Mouse (Mus musculus) cerebellum, adult 11-12 months (tissue): ENCODE data around the gene Paqr4.

Experiments used
- DNase-seq: peaks from one replicate; pipeline ENCODE4 v3.0.0; 2022

Paqr4 gene

DNA sequence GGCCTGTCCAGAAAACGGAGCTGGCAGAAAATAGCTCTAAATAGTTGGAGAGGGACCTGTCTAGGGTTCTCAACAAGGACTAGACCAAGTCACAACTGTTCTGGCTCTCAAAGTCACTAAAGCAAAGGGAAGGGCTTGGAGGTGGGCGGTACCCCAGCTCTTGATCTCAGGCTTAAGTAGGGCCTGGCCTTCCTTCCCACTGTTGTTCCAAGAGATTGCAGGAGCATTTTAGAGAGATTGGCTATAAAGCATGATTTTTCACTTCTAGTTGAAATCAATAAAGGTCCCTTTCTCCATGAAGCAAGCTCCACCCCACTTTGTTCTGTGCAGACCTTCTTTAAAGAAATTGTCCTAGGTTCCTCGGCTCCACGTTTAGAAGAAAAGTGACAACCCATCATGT, 15.2 kb downstream of the Paqr4 start:
- DNase-seq = no peak

DNA sequence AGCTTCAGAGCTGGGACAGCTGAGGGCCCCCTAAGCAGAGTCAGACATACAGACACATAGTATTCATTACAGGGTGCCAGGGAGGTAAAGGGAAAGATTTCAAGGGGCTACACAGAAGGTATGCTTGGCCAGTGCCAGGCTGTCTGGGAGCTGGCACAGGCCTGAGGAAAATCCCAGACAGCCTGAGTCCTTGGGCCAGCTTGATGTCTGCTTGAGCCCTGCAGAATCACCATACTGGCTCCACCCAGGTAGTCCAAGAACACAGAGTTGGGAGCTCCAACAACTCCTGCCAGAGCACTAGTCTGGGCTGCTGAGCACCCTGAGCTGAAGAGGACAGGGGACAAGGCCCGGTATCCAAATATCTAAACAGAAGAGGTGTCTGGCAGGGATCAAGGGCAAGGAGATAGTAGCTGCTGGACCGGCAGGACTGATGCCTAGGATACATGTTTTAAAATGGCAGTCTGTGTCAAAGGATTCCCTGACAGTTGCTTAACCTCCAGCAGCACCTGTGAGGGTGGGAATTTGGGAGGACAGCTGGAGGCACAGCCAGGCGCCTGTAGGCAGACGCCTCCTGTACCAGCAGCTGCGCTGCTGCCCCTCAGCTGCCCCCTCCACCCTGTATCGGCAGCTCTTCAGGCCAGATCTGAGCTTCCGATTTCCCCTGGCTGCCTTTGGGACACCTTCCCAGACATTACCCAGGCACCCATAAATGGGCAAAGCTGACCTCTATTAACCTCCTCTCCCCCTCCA, 18.1 kb downstream of the Paqr4 start, which contains the start of gene 1520401A03Rik:
TSS of gene 1520401A03Rik (minus strand) at position 408 of the 750 bp plus-strand sequence.
- no peak for DNase-seq

DNA sequence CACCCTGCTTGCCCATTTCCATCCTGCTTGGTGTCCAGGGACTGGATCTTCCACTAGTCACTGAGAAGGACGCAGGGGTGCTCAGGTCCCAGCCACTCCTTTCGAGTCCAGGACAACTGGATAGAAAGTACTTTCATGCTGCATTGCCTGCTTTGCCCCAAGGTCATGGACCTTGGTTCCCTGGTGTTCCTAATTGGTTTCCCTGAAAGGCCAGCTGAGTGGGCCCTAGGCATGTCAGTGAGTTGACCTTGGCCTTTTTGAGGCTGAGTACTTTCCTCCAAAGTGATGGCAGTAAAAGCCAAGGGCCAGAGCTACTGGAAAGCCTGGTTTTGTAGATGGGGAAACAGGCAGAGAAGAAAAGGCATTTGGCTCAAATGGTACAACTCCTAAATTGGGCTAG, 18.8 kb downstream of the Paqr4 start:
- DNase-seq = no peak

DNA sequence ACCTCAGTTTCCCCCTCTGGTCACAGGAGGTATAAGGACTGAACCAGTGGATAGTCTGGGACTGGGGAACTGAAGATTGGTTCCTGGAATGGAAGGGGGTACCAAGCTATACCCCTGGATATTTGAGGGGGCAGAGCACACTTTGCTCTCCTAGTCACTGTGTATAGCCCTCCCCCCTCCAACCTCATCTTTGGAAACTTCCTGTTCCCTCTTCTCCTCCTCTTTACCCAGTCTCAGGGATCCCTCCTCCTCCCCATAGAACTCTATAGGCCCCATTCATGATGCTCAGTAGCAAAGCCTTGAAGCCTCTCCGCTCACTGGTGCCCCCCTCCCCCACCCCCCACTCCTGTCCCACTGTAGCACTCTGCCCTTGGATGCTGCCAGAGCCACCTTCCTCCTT, 21.2 kb downstream of the Paqr4 start:
- no peak for DNase-seq

DNA sequence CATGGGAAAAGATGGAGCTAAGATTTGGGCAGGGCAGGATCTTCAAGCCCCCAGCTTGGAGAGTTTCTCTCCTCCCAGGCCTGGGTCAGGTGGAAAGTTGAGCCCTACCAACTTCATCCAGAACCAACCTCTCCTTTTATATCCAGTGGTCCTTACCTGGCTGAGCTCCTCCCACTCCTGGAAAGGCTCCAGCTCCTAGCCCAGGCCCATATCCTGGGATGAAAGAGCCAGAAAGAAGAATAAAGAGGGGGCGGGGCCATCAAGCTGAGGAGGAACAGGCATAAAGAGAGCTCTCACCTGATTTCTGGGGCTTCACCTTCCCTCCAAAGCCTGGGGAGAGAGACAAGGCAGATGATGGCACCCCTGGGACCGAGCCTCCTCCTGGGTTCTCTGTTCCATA, 23.7 kb downstream of the Paqr4 start:
- DNase-seq = no peak

DNA sequence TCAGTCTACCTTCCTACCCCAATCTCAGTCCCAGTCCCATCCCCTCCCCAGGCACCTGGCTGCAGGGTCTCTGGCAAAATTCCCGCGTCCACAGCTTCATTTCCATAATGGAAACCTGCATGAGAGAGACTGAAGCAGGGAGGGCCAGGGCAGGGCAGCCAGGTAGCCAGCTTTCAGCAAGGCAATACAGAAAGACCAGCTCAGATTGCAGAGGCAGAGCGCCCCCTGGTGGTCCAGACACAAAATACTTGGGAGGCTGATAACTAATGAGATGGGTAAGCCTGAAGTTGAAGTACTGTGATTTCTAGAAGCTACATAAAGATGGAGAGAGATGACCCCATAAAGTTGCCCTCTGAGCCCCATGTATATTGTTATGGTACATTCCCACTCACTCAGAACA, 34.5 kb downstream of the Paqr4 start:
- DNase-seq = peak; percentile 72

DNA sequence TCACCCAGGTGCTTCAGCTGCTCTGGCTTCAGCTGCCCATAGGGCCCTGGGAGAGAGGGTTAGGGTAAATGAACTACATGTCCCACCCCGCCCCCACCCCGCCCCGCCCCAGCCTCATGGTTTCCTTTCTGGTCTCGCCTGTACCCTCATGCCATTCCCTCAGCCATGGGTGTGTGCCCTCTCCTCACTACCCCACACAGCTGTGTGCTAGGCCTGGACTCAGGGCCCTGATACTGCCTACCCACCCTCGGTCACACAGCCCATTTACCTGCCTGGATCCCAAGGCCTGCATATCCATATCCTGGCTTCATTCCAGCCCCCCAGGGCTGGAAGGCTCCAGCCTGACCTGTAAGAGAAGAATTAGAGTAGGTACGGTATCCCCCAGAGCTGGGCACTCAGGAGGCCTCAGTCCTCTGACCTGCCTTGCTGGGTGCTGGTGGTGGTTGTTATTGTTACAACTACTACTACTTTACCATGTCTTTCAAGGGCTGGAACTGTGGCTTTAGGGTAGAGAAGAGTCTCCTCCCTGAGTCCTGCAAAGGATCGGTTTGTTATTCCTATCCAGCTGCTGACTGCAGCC, 35.1 kb downstream of the Paqr4 start:
- no peak for DNase-seq

DNA sequence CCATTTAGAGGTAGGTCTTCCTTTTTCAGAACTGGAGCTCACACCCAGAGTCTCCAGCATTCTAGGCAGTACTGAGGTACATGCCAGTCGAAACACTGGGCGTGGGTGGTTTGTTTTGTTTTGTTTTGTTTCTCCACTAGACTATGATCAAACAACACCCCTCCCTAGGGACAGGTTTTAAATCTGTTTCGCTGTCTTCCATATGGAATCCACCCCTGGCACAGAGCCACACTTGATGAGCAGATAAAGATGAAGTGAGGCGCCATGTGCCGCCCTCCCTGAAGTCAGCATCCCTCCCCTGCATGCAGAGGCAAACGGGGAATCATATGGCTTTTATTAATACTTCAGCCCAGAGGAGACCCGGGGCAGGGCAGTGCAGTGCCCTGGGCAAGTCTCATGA, 35.9 kb downstream of the Paqr4 start:
- DNase-seq = no peak

DNA sequence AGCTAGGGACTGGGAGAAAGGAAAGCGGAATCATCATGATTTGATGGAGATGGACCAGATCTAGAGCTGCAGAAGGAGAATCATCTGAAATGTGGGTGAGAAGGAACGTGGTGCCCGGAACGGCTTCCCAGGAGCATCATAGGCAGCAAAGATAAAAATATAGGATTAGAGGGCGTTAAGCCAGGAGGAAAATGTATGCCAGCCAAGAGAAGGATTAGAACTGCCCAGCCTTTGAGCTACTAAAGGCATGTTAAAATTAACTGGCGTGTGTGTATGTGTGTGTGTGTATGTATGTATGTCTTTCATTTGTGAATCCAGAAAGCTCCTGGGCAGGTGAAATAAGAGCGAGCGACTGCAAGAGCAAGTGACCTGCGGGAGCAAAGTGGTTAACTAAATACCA, 37.4 kb downstream of the Paqr4 start:
- no peak for DNase-seq

DNA sequence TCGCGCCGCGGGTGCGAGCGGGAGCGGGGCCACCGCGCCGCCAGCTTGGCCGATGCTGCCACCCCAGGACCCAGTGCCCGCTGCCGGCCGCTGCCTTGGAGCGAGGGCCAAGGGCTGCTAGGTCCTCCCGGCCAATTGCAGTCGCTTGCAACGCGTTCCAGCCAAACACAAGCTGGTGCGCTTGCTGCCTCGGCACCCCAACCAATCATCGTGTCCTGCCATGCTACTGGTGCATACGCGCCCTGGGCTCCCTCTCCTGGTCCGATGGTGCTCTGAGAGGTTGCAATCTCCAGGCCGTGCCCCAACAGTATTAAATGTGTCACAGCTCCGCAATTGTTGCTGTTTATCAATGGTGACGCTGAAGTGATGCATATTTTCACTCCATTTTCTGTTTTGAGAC, 40.6 kb downstream of the Paqr4 start:
- peak; percentile 96 for DNase-seq

DNA sequence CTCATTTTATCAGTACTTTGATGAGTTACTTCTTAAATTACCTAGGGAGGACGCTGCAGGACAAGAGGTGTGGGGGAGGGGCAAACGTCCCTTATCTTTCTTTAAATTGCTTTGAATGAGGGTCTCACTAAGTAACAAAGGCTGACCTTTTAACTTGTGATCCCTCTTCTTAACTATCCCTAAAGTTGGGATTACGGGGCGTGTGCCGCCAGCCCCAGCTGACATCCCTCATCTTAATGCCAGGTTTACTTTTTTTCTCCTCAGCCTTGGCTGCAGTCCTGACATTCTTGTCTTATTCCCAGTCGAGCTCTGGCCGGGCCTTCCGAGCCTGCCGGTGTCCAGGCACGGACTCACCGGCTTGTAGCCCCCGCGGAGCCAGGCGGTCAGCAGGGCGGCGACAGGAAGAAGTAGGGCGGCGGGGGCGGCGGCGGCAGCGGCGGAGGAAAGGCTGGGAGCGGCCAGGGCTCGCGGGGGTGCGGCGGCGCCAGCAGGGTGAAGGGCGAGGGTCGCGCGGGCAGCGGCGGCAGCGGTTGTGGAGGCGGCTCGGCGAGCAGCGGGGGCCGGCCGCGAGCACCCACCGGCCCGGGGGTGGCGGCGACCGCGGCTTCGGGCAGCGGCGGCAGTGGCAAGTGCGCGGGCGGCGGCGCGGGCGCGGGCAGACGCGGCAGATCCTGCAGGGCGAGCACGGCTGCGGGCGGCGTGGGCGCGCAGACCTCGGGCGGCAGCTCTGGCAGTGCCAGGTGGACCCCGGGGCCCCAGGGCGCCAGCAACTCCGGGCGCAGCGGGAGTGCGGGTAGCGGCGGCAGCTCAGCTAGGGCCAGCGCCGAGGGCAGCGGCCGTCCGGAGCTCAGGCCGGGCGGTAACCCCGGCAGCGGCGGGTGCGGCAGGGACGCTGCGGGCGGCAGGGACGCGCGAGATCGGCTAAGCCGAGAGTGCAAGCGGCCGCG, 41.3 kb downstream of the Paqr4 start:
- peak; percentile 64 for DNase-seq

DNA sequence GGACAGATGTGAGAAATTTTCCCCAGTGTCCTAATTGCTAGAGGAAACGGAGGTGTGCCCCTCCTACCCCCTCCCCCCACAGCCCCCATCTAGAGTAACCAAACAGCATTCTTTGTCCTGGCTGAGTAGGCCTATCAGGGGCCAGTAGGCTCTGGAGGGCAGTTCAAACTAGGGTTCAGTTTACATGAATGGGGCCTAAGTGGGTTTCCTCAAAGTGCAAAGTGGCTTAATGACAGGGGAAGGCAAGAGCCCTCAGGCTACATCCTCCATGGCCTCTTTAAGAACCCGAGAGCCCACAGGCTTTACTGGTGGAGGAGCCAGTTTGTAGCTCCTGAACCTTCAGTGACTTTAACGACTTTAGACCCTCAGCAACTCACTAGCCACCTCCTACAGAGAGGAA, 44.9 kb downstream of the Paqr4 start:
- no peak for DNase-seq

DNA sequence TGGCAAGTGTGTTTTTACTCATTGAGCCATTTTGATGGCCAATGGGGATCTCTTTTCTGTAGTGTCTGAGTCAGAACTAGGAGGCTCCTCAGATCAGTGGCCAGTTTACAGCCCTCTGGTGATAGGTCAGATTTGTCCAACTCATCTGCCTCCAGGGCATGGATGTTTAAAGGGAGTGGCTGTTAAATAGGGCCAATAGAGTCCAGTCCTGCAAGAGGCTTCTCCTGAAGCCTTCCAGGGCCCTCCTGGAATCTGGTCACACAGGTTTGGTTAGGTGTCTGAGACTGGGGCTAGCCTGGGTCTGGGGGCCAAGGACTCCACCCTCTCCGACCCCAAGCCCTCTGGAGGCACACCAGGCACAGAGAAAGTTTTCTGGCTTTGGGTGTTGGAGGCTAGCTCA, 46.2 kb downstream of the Paqr4 start:
- no peak for DNase-seq
